Mouse (Mus musculus): ENCODE measurements around the gene Sept3.

DNA sequence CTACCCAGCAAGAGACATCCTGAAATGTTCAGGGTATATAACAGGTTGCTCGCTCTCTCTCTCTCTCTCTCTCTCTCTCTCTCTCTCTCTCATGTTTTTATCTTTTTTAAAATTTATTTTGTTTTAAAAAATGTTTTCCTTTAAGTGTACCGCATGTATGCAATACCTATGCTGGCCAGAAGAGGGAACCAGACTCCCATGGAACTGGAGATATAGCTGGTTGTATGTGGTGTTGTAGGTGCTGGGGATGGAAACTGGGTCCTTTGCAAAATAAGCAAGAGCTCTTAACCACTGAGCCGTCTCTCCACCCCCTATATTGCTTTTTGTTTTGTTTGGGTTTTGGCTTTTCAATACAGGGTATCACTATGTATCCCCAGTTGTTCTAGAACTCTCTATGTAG, 23.1 kb upstream of the Sept3 start:
- no peak for TF ChIP-seq CTCF (IDR thresholded peaks at IDR 0.05; ENCODE audit: insufficient read depth, low read depth, low read length)
- no peak for TF ChIP-seq POLR2A (IDR thresholded peaks at IDR 0.05; ENCODE audit: insufficient read depth, low read depth, low read length)

Data from olfactory bulb, adult 2 months (tissue).